Mouse (Mus musculus) liver, embryonic 12.5 days (tissue): ENCODE data around the gene Vps33a. TPM values are rescaled to one million over a fixed set of nuclear protein-coding genes. Genes with fewer than 3 reads are reported as not detected.

Experiments
- ATAC-seq: fragments of 200-750 bp; cut with Nextera tagmentation; 2 replicates; pipeline ENCODE4 v1.8.0; 2017; ENCODE audit warnings: moderate number of reproducible peaks, mild to moderate bottlenecking, moderate library complexity
- H3K27ac ChIP-seq: fragments of 300-500 bp; sonication (generic); 2 replicates; pipeline ENCODE4 v1.5.1; 2016; ENCODE audit warnings: mild to moderate bottlenecking
- H3K27me3 ChIP-seq: fragments of 300-500 bp; sonication (generic); replicated peaks from 2 replicates; pipeline ENCODE4 v1.6.1; 2016; ENCODE audit warnings: mild to moderate bottlenecking, moderate library complexity
- H3K36me3 ChIP-seq: fragments of 300-500 bp; sonication (generic); 2 replicates; pipeline ENCODE4 v1.6.1; 2016; ENCODE audit warnings: mild to moderate bottlenecking, moderate library complexity
- H3K4me1 ChIP-seq: fragments of 300-500 bp; sonication (generic); 2 replicates; pipeline ENCODE4 v1.6.1; 2016
- H3K4me2 ChIP-seq: fragments of 300-500 bp; sonication (generic); 2 replicates; pipeline ENCODE4 v1.6.1; 2016; ENCODE audit warnings: mild to moderate bottlenecking, moderate library complexity
- H3K4me3 ChIP-seq: fragments of 300-500 bp; sonication (generic); 2 replicates; pipeline ENCODE4 v1.5.1; 2016; ENCODE audit warnings: mild to moderate bottlenecking, moderate library complexity
- H3K9ac ChIP-seq: fragments of 300-500 bp; sonication (generic); 2 replicates; pipeline ENCODE4 v1.6.1; 2016; ENCODE audit warnings: mild to moderate bottlenecking, moderate library complexity
- H3K9me3 ChIP-seq: fragments of 300-500 bp; sonication (generic); replicated peaks from 2 replicates; pipeline ENCODE4 v1.6.1; 2016; ENCODE audit warnings: mild to moderate bottlenecking, moderate library complexity
- WGBS: fragments of 180-500 bp; shearing (Covaris S2); methylation state at CpG from one replicate; pipeline ENCODE4 v1.1.7; 2016; ENCODE audit not compliant: insufficient replicate concordance; 5-methylcytosine and 5-hydroxymethylcytosine counted together
- polyA plus RNA-seq: library from polyadenylated mRNA; unstranded; fragments of >200 nt; fragmentation: Nextera tagmentation; extraction: Ambion mirVana; gene quantifications from 2 replicates; pipeline ENCODE4 v1.2.1, GENCODE M21; 2016

Gene Vps33a
- polyA plus RNA-seq, 1 experiment from 2014 or later = 22.6 TPM

DNA sequence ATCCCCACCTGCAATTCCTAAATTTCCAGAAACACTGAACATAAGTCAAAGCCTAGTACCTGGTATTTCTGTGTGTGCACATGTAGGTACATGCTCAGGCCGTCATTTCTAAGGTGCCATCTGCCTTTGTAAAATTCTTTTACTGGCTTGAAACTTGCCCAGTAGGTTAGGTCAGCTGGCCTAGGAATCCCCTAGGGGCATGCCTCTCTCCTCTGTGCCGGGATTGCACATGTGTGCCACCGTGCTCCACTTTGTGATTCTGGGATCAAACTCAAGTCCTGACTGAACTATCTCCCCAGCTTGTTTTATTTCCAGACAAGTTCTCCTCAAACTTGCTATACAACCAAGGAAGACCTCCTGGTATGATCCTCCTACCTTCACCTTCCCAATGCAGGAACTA lies 3.9 kb upstream of the Vps33a start:
- H3K27ac ChIP-seq = no peak overlapping the region
- H3K9ac ChIP-seq = no peak overlapping the region
- peaks cover 19% of the 10 kb centered on the region for H3K4me1 ChIP-seq
- H3K27me3 ChIP-seq = no peaks in the 10 kb centered on the region
- H3K36me3 ChIP-seq = peaks cover 21% of the 10 kb centered on the region
- ATAC-seq = no peak
- H3K9me3 ChIP-seq = no peaks in the 10 kb centered on the region
- WGBS = 81% methylated on average over 3 of the region's 3 CpGs
- H3K4me2 ChIP-seq = no peak overlapping the region
- H3K4me3 ChIP-seq = no peak overlapping the region

DNA sequence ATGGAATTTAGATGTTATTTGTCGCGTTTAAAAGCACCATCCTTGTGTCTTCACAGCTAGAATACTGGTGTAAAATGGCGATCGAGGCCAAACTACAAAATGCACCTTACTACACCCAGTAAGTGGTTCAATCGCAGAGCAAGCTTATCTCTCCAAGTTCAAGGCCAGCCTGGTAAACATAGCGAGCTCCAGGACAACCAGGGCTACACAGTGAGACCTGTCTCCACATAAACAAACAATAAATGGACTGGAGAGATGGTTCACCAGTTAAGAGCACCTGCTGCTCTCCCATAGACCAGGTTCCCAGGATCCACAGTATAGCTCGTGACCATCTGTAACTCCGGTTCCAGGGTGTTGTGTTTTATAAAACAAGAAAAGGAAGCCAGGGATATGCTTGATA lies 524 bp upstream of the Vps33a start:
- 49% methylated on average over 8 of the region's 8 CpGs for WGBS
- peak overlapping the region; percentile 37; the same call in 1 of the 2 replicates for H3K9ac ChIP-seq
- no peaks in the 10 kb centered on the region for H3K27me3 ChIP-seq
- ATAC-seq = 0 out of 2 replicates have a peak, but pooled peaks have one; percentile 19
- H3K4me1 ChIP-seq = peaks cover 23% of the 10 kb centered on the region
- H3K27ac ChIP-seq = 0 out of 2 replicates have a peak overlapping the region, but pooled peaks have one; percentile 17
- H3K36me3 ChIP-seq = peaks cover 25% of the 10 kb centered on the region
- H3K4me3 ChIP-seq = peak overlapping the region; percentile 94
- H3K9me3 ChIP-seq = no peaks in the 10 kb centered on the region
- peak overlapping the region; percentile 93 for H3K4me2 ChIP-seq

DNA sequence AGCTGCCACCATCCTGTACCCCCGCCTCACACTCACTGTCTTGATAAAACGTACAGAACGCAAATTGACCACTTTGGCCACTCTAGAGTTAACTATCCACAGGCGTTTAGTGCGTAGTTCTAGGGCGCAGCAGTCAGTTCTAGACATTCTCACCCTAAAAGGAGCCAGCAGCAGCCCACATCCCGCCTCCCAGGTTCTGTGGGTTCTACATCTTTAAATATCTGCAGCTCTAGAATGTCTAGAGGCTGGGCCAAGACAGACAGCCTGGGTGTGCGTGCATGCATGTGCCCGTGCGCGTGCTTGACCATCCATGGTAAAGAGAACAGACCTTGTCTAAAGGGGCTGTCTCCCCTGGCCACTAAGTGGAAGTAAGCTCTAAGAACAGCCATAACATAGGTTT lies 11.7 kb downstream of the Vps33a start:
- Histone ChIP-seq H3K36me3 (peaks cover 98% of the 10 kb centered on the region), H3K4me3 (no peak overlapping the region), H3K4me2 (no peak overlapping the region), H3K4me1 (peaks cover 5% of the 10 kb centered on the region; the same call in 1 of the 2 replicates), H3K9ac (no peak overlapping the region), H3K27ac (no peak overlapping the region), H3K27me3 (no peaks in the 10 kb centered on the region), H3K9me3 (no peaks in the 10 kb centered on the region)
- no peak for ATAC-seq
- WGBS = 92% methylated on average over 11 of the region's 11 CpGs

DNA sequence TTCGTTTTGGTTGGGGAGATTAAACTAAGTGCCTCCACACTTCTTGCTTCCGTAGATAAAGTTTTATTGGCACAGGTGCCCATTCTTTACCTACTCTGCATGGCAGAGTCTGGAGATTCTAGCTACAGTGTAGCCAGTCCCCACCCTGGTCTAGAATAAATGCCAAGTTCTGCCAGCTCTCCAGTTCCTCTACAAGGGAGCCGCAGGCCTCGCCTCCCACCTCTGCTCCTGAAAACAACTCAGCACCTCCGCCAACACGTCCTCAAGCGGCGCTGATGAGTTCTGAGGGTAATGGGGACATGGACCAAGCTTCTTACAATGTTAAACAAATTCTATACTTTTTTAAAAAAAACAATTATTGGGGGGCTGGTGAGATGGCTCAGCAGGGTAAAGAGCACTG lies 13.2 kb downstream of the Vps33a start:
- H3K36me3 ChIP-seq = peaks cover 91% of the 10 kb centered on the region
- WGBS = 86% methylated on average over 8 of the region's 8 CpGs
- no peaks in the 10 kb centered on the region for H3K27me3 ChIP-seq
- no peak overlapping the region for H3K9ac ChIP-seq
- H3K4me3 ChIP-seq = no peak overlapping the region
- no peak overlapping the region for H3K27ac ChIP-seq
- H3K9me3 ChIP-seq = no peaks in the 10 kb centered on the region
- no peak for ATAC-seq
- no peak overlapping the region for H3K4me2 ChIP-seq
- peaks cover 17% of the 10 kb centered on the region for H3K4me1 ChIP-seq

DNA sequence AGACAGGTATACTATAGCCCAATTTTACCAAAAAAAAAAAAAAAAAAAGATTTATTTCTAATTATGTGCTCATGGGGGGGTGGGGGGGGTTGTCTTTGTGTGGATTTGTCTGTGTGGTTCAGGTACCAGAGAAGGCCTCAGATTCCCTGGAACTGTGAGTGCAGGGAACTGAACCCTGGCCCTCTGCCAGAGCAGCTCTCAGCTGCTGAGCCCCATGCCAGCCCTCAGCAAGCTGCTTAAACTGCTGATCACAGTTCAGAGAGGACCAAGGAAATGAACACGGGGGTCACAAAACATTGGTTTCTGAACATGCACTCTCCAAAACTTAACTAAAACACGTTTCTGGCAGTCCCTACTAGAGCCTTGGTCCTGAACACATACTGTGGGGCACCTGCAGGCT lies 16.4 kb downstream of the Vps33a start:
- ATAC-seq = no peak
- Histone ChIP-seq H3K27ac (peak overlapping the region; percentile 48; the same call in 1 of the 2 replicates), H3K36me3 (peaks cover 67% of the 10 kb centered on the region)

DNA sequence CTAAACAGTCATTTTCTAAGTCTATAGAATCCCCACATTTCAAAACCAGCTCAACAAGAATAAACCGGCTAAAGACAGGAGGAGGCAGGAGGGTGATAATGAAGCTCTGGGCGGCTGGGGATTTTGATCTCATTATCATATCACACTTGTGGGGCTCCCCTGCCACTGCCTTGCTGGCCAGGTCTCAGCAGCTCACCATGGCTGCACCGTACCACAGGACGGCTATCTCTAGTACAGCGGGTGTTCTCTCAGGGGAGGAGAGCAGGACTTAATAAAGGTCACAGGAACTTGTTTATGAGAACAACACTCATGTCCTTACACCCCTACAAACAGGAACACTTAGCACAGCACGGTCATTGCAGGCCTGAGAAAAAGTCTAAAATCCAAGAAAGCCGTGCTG lies 17.1 kb downstream of the Vps33a start:
- Histone ChIP-seq H3K4me2 (peak overlapping the region; percentile 34), H3K27ac (peak overlapping the region; percentile 64; the same call in 1 of the 2 replicates), H3K27me3 (no peaks in the 10 kb centered on the region), H3K9ac (0 out of 2 replicates have a peak overlapping the region, but pooled peaks have one; percentile 3), H3K4me3 (no peak overlapping the region), H3K36me3 (peaks cover 60% of the 10 kb centered on the region), H3K9me3 (no peaks in the 10 kb centered on the region), H3K4me1 (peaks cover 17% of the 10 kb centered on the region)
- 59% methylated on average over 7 of the region's 7 CpGs for WGBS
- peak; percentile 96 for ATAC-seq

More for the DNA sequence above, 16.4 kb downstream of the Vps33a start:
- Histone ChIP-seq H3K4me3 (no peak overlapping the region), H3K4me2 (no peak overlapping the region), H3K27me3 (no peaks in the 10 kb centered on the region), H3K9me3 (no peaks in the 10 kb centered on the region), H3K4me1 (peaks cover 17% of the 10 kb centered on the region), H3K9ac (no peak overlapping the region)
- 61% methylated on average over 2 of the region's 2 CpGs for WGBS

DNA sequence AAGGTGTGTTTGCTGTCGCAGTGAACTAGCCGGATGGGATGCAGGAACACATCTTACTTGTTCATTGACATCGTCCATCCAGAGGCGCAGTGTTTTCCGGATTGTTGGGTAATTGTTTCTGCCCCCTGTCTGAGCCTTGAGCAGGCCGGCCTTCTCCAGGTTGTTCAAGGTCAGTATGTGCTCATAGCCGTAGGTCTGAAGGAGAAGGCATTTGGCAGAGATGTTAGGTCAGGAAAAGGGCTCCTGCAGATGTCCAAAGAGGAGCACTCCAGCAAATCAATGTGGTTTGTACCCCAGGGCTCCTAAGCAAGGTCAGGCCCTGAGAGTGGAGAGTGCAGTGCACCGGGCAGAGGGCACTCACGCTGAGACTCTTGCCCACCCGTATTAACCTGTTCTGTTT lies 39.0 kb downstream of the Vps33a start:
- H3K9ac ChIP-seq = no peak overlapping the region
- H3K4me3 ChIP-seq = no peak overlapping the region
- H3K27ac ChIP-seq = no peak overlapping the region
- peaks cover 85% of the 10 kb centered on the region for H3K36me3 ChIP-seq
- WGBS = 85% methylated on average over 10 of the region's 10 CpGs
- no peaks in the 10 kb centered on the region for H3K4me1 ChIP-seq
- H3K9me3 ChIP-seq = no peaks in the 10 kb centered on the region
- H3K27me3 ChIP-seq = no peaks in the 10 kb centered on the region
- H3K4me2 ChIP-seq = no peak overlapping the region
- no peak for ATAC-seq

DNA sequence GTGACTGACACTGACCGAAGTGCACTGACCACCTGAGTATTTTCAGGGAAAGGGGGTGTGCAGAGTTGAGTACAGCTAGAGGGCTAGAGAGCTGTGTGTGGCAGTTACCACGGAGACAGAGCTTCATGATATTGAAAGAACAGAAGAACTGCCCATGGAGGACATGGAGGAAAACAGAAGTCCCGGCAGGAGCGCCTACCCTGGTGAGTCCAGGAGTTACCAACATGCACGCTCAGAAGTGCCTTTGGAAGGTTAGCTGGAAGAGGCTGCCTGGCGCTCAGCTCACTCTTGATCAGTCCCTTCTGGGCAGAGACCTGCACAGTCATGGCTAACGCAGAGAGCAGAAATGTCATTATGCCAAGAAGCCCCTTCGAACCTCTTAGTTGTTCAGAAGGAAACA lies 42.8 kb downstream of the Vps33a start:
- Histone ChIP-seq H3K4me1 (peaks cover 7% of the 10 kb centered on the region), H3K27me3 (no peaks in the 10 kb centered on the region), H3K4me3 (no peak overlapping the region), H3K4me2 (no peak overlapping the region), H3K36me3 (peaks cover 70% of the 10 kb centered on the region), H3K9ac (no peak overlapping the region), H3K27ac (no peak overlapping the region), H3K9me3 (no peaks in the 10 kb centered on the region)
- ATAC-seq = no peak
- WGBS = 79% methylated on average over 8 of the region's 8 CpGs

DNA sequence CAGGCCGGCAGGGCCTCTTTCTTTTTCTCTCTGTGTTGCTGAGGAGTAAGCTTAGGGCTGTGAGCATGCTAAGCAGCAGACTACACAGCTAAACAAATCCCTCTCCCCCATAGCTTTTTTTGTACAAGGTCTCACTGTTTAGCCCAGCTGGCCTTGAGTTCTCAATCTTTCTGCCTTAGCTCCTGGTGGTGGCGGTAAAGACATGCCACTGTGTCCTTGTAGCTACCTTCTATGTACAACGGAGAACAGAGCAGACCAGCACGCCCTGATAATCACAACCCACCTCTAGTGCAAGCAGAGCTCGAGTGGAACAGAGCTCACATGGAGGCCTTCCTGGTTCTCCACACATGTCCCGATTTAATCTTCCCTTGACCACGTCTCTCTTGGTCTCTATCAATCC lies 44.2 kb downstream of the Vps33a start:
- peaks cover 15% of the 10 kb centered on the region for H3K4me1 ChIP-seq
- H3K27ac ChIP-seq = no peak overlapping the region
- 72% methylated on average over 7 of the region's 7 CpGs for WGBS
- no peak overlapping the region for H3K9ac ChIP-seq
- no peak overlapping the region for H3K4me3 ChIP-seq
- H3K4me2 ChIP-seq = no peak overlapping the region
- ATAC-seq = no peak
- H3K9me3 ChIP-seq = no peaks in the 10 kb centered on the region
- H3K27me3 ChIP-seq = no peaks in the 10 kb centered on the region
- peaks cover 57% of the 10 kb centered on the region for H3K36me3 ChIP-seq

DNA sequence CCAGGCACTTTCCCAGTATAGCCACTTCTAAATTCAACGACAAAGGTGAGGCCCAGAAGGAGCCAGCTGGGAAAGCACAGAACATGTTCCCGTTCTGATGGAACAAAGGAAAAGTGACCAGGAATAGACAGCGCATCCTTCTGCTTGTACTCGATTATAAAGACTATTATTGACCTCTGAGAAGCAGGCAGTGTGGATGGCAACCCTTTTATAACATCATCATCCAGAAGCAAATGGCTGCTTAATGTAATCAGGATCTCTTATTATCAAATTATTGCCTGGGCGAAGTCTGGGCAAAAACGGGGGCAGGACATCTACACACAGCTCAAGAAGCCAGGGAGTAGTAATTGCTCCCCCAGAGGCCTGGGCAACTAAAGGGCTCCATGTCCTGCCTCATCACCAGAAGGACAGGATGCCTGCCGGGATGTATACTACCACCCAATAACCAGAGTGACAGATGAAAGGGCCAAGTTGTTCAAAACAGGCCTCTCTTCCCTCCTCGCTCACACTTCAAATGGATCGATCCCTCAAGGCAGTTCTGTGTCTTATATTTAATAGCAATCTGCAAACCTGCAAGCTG lies 46.8 kb downstream of the Vps33a start:
- peaks cover 38% of the 10 kb centered on the region for H3K4me1 ChIP-seq
- peaks cover 31% of the 10 kb centered on the region for H3K36me3 ChIP-seq
- H3K27ac ChIP-seq = no peak overlapping the region
- H3K9ac ChIP-seq = no peak overlapping the region
- WGBS = 76% methylated on average over 9 of the region's 9 CpGs
- H3K4me3 ChIP-seq = no peak overlapping the region
- no peaks in the 10 kb centered on the region for H3K27me3 ChIP-seq
- H3K9me3 ChIP-seq = no peaks in the 10 kb centered on the region
- ATAC-seq = no peak
- H3K4me2 ChIP-seq = no peak overlapping the region

DNA sequence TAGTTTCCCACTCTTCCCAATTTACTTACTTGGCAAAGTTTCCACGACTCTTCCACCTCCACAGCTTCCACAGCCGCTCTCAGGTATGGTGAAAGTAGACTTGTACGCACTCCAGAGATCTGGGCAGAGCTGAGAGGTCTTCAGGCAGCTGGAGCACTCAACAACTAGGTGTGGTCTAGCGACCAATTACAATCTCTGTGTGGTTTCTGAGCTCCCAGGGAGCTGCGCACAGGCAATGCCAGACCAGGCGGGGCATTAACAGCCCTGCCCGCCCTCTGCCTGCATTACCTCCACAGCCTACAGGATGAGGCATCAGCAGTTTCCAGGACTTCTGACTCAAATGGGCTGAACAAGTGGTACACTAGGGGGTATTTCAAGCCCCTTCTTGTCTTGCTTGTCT lies 47.6 kb downstream of the Vps33a start, which contains the start of gene Gm49027:
Gene Gm49027 (minus strand): TSS at position 208 of the 400 bp plus-strand sequence.
- peak within 1 kb of the TSS; percentile 87 for H3K9ac ChIP-seq
- H3K27ac ChIP-seq = peak within 1 kb of the TSS; percentile 72
- WGBS = 66% methylated on average over 7 of the region's 7 CpGs
- peak within 1 kb of the TSS; percentile 87 for H3K4me3 ChIP-seq
- no peaks in the 10 kb centered on the region for H3K27me3 ChIP-seq
- H3K4me1 ChIP-seq = peaks cover 38% of the 10 kb centered on the region
- ATAC-seq = no peak
- H3K4me2 ChIP-seq = peak within 1 kb of the TSS; percentile 92
- no peaks in the 10 kb centered on the region for H3K9me3 ChIP-seq
- H3K36me3 ChIP-seq = peaks cover 28% of the 10 kb centered on the region

DNA sequence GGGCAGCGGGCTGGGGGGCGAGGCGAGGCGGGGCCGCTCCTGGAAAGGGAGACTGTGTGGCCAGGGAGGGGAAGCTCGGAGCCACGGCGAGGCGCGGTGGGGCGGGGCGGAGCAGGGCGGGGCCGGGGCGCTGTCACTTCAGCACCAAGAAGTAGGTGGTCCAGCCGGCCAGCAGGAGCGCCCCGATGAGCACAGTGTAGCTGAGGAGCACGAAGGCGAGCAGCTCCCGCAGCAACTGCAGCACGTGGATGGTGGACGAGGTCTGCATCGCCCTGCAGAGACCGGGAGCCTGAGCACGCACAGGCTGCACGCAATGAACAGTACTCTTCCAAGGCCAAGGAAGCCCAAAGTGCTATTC lies 48.5 kb downstream of the Vps33a start:
- peak overlapping the region; percentile 72 for H3K27ac ChIP-seq
- WGBS = 2% methylated on average over 26 of the region's 27 CpGs
- no peaks in the 10 kb centered on the region for H3K9me3 ChIP-seq

More for the DNA sequence above, 48.5 kb downstream of the Vps33a start:
- peaks cover 38% of the 10 kb centered on the region for H3K4me1 ChIP-seq
- no peaks in the 10 kb centered on the region for H3K27me3 ChIP-seq
- H3K4me3 ChIP-seq = peak overlapping the region; percentile 87
- H3K9ac ChIP-seq = peak overlapping the region; percentile 87
- H3K36me3 ChIP-seq = peaks cover 25% of the 10 kb centered on the region
- peak overlapping the region; percentile 92 for H3K4me2 ChIP-seq
- peak; percentile 94 for ATAC-seq
